Mouse (Mus musculus) adipocyte (in vitro differentiated cells): ENCODE measurements around the gene Sbk2.

Source experiments
- DNase-seq: peaks from one replicate; pipeline ENCODE4 v3.0.0-alpha.2; 2016; ENCODE audit warnings: low spot score

Gene Sbk2

DNA sequence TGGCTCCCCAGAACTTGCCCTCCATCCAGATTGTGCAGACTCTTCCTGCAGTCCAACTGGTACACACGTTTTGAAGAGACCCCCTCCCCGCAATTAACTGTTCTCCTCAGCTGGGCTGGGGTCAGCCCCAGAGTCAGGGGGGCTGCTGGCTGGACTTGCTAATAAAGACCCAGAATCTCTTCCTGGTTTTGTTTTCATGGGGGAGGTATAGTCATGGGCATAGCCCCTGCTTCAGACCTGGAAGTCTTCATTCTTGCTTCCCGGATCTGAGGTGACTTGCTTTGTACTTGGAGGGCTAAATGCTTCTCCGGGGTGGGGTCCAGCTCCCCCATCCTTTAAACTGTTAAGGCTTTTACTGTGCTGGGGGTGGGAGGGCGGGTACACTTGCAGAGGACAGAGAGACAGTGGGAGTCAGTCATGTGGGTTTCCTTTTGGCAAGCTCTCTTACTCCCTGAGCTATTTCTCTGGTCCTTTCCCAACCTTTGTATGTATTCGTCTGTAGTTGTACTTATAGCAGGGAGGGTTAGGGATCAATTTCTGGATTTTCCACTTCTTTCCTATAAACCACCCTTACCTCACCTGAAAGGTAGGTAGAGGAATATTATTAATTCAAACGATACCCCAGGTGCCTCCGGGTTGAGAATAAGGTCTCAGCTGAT lies 42.3 kb downstream of the Sbk2 start, which contains the start of gene Nat14:
TSS of gene Nat14 (plus strand) at position 205 of the 659 bp plus-strand sequence.
- DNase-seq, result no peak

DNA sequence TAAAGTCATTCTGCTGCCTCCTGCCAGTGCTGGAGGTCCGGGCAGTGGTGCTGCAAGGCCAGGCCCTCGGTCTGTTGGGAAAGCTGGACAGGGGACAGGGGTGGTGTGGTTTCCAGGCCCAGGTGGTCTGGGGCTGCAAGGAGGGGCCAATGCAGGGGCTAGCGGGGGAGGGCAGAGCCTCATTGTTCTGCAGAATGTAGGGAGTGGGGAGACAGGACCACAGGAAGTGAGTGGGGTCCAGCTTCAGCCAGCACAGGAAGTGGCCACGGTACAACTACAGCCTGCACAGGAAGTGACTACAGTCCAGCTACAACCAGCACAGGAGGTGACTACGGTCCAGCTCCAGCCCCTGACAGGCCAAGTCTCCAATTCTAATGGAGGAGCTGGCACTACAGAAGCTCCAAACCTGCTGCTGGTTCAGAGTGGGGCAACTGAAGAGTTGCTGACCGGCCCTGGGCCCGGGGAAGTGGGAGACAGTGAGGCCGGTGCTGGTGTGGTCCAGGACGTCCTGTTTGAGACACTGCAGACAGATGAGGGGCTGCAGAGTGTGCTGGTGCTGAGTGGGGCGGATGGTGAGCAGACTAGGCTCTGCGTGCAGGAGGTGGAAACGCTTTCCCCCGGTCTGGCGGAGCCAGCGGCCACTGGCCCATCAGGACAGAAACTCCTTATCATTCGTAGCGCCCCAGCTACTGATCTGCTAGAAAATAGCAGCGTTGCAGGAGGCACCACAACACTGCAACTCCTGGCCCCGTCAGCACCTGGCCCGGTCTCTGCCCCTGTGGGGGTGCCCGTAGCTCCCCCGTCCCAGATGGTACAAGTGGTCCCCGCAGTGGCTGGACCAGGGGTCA lies 43.0 kb downstream of the Sbk2 start:
- no peak for DNase-seq

DNA sequence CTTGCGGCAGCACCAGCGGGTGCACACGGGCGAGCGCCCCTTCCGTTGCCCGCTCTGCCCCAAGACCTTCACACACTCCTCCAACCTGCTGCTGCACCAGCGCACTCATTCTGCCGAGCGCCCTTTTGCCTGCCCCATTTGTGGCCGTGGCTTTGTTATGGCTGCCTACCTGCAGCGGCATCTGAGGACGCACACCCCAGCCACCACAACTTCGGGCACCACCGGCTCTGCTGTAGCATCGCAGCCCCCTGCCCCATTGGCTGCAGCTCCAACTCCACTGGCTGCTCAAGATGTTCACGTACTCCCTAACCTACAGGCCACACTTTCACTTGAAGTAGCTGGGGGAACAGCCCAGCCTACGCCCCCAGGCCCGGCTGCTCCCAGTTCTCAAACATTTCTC lies 43.7 kb downstream of the Sbk2 start:
- no peak for DNase-seq

DNA sequence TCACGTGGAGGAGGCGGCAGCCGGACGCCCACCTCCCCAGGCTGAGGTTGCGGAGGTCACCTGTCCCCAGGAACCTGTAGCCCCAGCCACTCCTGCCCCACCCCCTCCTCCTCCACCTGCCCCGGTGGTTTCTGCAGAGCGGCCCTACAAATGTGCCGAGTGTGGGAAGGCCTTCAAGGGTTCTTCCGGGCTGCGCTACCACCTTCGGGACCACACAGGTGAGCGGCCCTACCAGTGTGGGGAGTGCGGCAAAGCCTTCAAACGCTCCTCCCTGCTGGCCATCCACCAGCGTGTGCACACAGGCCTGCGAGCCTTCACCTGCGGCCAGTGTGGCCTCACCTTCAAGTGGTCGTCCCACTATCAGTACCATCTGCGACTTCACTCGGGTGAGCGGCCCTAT lies 44.2 kb downstream of the Sbk2 start:
- no peak for DNase-seq

DNA sequence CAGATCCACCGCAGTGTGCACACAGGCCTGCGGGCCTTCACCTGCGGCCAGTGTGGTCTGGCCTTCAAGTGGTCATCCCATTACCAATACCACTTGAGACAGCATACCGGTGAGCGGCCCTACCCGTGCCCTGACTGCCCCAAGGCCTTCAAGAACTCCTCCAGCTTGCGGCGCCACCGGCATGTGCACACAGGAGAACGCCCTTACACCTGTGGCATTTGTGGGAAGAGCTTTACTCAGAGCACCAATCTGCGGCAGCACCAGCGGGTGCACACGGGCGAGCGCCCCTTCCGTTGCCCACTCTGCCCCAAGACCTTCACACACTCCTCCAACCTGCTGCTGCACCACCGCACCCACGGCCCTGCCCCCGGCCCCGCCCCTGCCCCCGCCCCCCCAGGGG lies 45.1 kb downstream of the Sbk2 start:
- no peak for DNase-seq

DNA sequence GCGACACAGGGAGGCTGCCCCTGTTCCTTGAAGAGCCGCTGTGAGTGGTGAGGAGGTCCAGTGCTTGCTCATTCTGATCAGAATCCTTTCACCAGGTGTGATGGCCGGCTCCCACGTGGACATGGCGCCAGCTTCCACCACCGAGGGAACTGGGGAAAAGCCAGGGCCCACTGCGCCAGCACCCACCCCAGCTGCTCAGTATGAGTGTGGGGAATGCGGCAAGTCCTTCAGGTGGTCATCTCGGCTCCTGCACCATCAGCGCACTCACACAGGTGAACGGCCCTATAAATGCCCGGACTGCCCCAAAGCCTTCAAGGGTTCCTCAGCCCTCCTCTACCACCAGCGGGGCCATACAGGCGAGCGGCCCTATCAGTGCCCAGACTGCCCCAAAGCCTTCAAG lies 45.5 kb downstream of the Sbk2 start:
- no peak for DNase-seq

DNA sequence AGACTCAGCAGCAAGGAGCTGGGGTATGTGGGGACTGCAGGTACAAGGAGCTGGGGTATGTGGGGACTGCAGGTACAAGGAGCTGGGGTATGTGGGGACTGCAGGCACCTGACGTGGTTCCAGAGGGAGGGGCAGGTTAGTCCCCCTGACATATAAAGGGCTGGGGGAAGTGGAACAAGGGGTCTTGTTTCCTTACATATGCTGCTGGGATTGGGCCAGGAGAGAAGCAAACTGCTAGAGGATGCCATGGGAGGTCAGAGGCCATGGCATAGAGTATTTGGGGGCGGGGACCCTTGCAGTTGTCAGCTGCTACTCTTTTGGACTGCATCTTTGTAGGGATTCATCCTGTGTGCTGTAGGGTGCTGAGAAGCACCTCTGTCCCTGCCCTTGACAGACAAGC lies 46.7 kb downstream of the Sbk2 start:
- DNase-seq, result no peak

DNA sequence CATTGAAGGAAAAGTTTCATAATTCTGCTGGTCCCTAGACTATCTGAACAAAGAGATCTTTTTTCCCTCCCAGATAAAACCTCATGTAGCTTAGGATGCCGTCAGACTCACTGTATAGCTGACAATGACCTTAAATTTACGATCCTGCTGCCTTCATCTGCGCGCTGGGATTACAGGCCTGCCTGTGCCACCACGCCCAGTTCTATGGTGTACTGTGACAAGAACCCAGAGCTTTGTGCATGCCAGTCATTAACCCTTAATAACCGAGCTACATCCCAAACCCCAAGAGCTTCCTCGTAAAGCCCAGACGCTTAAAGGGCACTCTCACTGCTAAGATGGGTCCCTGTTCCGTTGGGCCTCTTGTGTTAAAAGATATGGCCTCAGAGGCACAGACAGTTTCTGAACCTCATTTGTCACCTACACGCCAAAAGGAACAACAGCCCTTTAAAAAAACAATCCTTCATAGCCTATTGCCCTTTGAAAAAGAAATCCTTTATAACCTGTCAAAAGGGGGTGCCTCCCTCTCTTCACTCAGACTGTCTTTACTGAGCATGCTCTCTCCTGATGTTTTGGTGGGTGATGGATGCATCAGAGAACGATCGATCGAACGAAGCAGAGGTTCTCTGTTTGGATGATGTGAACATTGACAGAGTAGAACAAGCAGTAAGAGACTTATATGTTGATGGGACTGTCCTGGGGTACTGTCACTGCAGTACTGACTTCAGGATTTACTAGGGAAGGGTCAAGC lies 48.4 kb downstream of the Sbk2 start:
- no peak for DNase-seq

DNA sequence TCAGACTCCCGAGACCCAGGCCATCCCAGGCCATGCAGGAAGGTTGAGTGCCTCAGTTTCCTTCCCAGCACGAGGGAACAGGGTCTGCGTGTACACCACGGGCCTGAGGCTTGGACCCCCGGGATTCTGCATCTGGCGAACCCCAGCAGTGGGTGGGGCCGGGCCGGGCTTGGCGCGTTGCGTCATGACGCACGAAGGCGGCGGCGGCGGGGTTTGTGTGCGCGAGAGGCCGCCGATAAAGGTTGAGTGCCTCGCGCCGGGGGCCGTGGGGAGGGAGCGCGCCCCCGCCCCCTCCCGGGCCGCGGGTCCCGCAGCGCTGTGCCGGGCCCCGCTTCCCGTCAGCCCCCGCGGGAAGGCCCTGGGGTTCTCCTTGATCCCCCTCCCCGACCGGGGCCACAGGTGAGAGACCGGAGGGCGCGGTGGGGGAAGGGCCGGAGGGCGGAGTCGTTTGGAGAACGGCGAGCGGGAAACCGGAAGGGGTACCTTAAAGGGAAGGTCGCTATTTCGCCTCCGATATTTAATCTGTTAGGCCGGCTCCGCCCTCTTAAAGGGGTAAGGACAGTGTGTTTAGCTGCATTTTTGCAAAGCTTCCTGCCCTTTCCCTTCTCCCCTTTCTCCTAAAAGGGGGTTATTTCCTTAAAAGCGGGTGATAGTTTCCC lies 49.1 kb downstream of the Sbk2 start, which contains the start of gene Zfp628:
TSS of gene Zfp628 (plus strand) at position 211 of the 659 bp plus-strand sequence.
- peak; percentile 91 for DNase-seq

DNA sequence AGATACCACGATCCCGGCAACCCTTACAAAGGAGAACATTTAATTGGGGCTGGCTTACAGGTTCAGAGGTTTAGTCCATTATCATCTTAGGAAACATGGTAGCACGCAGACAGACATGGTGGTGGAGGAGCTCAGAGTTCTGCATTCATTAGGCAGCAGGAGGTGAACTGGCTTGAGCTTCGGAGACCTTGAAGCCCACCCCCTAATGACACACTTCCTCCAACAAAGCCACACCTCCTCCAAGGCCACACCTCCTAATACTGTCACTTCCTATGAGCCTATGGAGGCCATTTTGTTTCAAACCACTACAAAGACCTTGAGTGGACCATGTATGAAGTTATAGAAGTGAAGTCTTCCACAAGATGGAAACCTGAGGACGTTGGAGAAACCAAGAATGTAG lies 52.0 kb downstream of the Sbk2 start:
- peak; percentile 61 for DNase-seq

DNA sequence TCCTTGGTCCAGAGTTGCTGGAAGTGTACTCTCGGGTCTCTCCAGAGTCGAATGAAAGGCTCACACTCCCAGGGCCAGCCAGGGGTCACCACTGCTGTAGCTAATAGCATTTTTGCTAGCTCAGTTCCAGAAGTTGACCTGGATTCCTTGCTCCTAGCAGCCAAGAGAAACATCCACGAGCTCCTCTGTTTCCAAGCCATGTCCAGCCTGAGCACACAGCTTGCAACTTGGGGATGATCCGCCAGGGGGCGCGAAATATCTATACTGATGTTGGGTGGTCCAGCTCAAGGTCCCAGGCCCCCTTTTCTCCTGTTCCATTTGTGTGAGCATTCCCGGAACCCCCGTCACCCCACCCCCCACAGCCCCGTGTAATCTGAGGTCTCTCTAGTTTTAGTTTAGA lies 52.6 kb downstream of the Sbk2 start:
- peak; percentile 54 for DNase-seq

DNA sequence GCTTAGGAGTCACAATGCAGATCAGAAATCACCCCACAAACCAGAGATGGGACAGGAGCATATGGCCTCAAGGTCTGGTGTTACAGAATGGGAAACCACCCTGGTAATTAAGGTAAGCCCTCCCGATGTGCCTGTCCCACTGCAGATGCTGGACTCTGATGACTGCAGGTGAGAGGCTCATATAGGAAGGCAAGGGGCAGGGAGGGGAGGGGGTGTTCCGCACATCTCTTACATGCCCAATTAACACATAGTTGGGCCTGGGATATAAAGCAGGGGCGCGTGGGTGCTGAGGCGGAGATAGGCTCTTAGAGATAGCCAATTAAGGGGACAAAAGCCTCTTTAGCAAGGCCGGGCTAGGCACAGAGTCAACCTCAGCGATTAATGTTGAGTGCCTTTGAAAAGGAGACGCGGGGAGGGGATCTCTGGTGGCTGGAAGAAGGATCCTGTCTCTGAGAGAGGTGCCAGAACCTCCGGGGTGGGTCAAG lies 57.7 kb downstream of the Sbk2 start, which contains the start of gene Gm36210:
TSS of gene Gm36210 (minus strand) at position 51 of the 485 bp plus-strand sequence.
- no peak for DNase-seq

DNA sequence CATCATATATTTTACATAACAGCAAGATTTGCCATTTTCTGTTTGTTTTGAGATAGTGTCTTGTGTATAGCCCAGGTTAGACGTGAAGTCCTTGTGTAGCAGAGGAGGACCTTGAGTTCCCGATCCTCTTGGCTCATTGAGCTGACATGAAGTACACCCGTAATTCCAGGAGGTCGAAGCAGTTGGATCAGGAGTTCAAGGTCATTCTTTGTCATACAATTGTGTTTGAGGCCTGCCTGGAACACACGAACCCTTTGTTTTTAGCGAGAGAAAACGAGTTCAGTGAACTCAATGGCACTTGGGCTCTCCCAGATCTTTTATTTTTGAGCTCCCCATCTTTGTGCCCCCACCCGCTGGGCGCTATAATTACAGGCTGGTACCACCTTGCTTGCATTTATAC lies 61.8 kb downstream of the Sbk2 start:
- no peak for DNase-seq

DNA sequence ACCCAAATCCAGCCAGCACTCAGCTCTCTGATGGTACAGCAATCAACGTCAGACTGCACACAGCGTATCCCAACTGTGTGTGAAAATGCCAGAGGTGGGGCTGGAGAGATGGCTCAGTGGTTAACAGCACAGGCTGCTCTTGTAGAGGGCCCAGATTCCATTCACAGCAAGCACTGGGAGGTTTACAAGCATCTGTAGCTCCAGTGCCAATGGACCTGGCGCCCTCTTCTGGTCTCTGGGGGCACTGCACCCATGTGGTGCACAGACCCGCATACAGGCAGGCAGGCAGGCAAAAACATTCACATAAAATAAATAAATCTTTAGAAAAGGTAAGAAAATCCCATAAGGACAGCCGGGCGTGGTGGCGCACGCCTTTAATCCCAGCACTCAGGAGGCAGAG lies 63.0 kb downstream of the Sbk2 start:
- DNase-seq, result no peak

DNA sequence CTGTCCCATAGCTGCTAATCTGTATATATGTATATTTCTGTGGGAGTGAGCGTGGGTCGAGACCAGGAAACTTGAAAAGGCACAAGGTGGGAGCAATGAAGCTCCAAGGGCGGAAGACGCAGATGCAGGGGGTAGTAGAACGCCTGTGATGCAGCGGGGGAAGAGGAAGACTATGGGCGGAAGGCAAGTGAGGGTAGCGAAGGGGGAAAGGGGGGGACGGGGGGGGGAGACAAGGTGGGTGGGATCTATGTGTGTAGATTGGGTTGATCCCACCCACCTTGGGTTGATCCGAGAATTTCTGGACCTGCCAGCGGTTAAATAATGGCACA lies 63.7 kb downstream of the Sbk2 start:
- no peak for DNase-seq

DNA sequence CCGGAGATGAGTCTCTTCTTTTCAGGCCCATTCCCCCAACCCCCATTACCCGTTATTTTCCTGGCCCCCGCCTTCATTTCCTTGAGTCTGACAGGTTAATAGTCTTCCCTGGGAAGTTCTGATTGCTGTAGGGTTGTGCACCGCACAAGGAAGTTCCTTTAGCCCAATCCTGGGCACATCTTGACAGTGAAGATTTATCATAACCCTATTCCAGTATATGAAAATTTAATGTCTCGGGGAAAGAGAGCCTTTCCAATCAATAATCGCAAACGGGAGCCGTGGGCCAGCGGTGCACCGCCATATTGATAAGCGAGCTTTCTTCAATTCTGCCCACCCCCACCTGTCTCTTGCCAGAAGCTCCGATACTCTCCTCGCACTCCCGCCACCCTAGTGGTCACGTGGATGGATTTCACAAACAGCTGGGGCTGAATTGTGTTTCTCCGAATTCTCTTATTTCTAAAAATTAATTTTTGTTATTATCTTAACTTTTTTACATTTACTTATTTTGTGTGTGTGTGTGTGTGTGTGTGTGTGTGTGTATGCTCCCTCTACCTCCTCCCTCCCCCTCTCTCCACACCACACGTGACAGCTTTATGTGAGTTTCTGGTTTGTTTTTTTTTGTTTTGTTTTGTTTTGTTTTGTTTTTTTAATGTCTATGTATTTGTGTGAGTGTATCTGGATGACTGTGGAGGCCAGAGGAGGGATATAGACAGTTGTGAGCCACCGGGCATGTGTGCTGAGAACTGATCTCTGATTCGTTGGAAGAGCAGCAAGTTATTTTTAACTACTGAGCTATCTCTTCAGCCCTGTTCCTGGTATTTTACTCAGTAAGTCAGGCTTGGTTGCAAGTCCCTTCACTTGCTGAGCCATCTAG lies 64.3 kb downstream of the Sbk2 start:
- DNase-seq, result no peak

DNA sequence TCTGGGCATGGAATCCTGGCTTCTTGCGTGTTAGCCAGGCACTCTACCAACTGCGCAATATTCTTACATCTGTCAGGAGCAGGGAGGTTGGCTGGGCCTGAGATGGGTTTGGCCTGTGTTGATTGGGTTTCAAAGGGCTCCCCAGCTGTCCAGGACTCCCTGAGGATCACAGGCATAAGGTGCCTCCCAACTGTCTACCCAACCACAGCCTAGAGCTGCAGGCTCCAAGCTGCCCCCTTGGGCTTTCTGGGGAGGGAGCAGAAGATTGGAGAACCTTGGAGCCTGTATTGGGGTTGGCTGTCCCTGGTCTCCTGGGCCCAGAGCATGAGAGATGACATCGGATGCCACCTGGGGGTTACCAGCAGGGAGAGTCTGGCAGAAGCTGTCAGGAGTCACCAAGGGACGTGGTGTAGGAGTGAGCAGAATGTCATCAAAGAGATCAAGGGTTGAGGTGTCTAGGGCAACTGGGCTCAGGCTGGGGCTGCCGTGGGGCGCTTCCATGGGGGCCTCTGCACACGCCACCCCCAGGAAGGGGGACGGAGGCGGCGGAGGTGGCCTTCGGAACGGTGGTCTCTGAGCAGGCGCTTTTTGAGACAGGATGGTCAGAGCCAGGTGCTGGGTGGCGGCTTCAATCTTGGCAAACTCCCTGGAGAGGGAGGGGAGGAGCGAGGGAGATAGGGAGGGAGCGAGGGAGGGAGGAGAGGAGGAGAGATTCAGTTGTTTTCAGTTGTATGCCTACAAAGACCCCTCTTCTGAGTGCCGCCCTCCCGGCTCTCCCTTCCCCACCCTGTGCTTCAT lies 65.2 kb downstream of the Sbk2 start:
- DNase-seq, result no peak

DNA sequence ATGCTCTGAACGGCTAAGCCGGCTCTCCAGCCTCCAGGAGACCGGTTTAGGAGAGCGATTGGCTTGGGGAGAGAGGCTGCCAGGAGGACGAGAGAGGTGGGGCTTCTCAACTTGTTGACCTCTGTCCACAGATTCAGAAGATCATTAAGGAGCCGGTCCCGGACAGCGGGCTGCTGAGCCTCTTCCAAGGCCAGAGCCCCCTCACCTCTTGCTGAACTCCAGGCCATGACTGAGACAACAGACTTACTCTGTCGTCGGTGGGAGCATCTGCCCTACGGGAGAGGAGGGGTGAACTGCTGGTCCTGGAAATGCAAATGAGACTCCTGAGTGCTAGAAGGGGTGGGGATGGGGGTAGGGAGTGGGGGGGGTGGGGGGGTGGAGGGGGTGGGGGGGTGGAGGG lies 69.0 kb downstream of the Sbk2 start:
- no peak for DNase-seq
